Mouse (Mus musculus) T-helper 1 cell (primary cell): ENCODE data around the gene Slc52a3.

Experiments
- in situ Hi-C: fragments of 300-600 bp; cut with MboI, MseI; formaldehyde crosslinking; loops from one replicate; pipeline ENCODE4 v1.15.1; 2025; ENCODE audit warnings: high pct_unique_total_duplicates

Gene Slc52a3

GRCm38 (mm10) chr2:152040101-152040500 is 43.8 kb downstream of the Slc52a3 start:
- in situ Hi-C loops: no loop called here

GRCm38 (mm10) chr2:152047116-152048002 is 51.0 kb downstream of the Slc52a3 start:
- in situ Hi-C loops: no loop called here

- in situ Hi-C loops: no loop called here
These were observed 52.0 kb downstream of the Slc52a3 start for GRCm38 (mm10) chr2:152048003-152048980.

- in situ Hi-C loops: no loop called here
These were observed 52.7 kb downstream of the Slc52a3 start for GRCm38 (mm10) chr2:152048981-152049441.

- in situ Hi-C loops: no loop called here
These were observed 53.4 kb downstream of the Slc52a3 start for GRCm38 (mm10) chr2:152049611-152050270.

GRCm38 (mm10) chr2:152050316-152050715 is 54.0 kb downstream of the Slc52a3 start:
- in situ Hi-C loops: no loop called here

GRCm38 (mm10) chr2:152051985-152052384 is 55.7 kb downstream of the Slc52a3 start:
- in situ Hi-C loops: no loop called here

GRCm38 (mm10) chr2:152055406-152055805 is 59.1 kb downstream of the Slc52a3 start:
- in situ Hi-C loops: no loop called here

- in situ Hi-C loops: no loop called here
These were observed 60.3 kb downstream of the Slc52a3 start for GRCm38 (mm10) chr2:152056368-152057251.

- in situ Hi-C loops: no loop called here
These were observed 60.9 kb downstream of the Slc52a3 start for GRCm38 (mm10) chr2:152057252-152057563.
